Mouse (Mus musculus) hindbrain, embryonic 11.5 days (tissue): ENCODE data around the gene Ctu2. TPM values are rescaled to one million over a fixed set of nuclear protein-coding genes. Genes with fewer than 3 reads are reported as not detected.
A peak's percentile ranks its signal among the peaks of the same experiment; 100 is the strongest.

ENCODE experiments used
- ATAC-seq: fragments of 200-750 bp; cut with Nextera tagmentation; 2 replicates; pipeline ENCODE4 v1.8.0; 2017; ENCODE audit warnings: mild to moderate bottlenecking, moderate TSS enrichment, moderate library complexity; ENCODE audit not compliant: low FRiP score
- DNase-seq: peaks from one replicate; pipeline ENCODE4 v3.0.0-alpha.2; 2015; ENCODE audit warnings: low spot score
- H3K27ac ChIP-seq: fragments of 300-500 bp; sonication (generic); 2 replicates; pipeline ENCODE4 v1.5.1; 2014; ENCODE audit warnings: mild to moderate bottlenecking, low read depth, low read length
- H3K27me3 ChIP-seq: fragments of 300-500 bp; sonication (generic); 2 replicates; pipeline ENCODE4 v1.6.1; 2014; ENCODE audit warnings: mild to moderate bottlenecking, low read length, moderate library complexity, mixed read lengths; ENCODE audit not compliant: control insufficient read depth, insufficient read depth
- H3K36me3 ChIP-seq: fragments of 300-500 bp; sonication (generic); 2 replicates; pipeline ENCODE4 v1.6.1; 2014; ENCODE audit warnings: mild to moderate bottlenecking, low read length, moderate library complexity, mixed read lengths; ENCODE audit not compliant: control insufficient read depth, insufficient read depth
- H3K4me1 ChIP-seq: fragments of 300-500 bp; sonication (generic); replicated peaks from 2 replicates; pipeline ENCODE4 v1.6.1; 2014; ENCODE audit warnings: low read length, mixed read lengths; ENCODE audit not compliant: control insufficient read depth, insufficient read depth
- H3K4me2 ChIP-seq: fragments of 300-500 bp; sonication (generic); replicated peaks from 2 replicates; pipeline ENCODE4 v1.6.1; 2014; ENCODE audit warnings: mild to moderate bottlenecking, low read depth, low read length
- H3K4me3 ChIP-seq: fragments of 300-500 bp; sonication (generic); 2 replicates; pipeline ENCODE4 v1.5.1; 2014; ENCODE audit warnings: low read depth, low read length
- H3K9ac ChIP-seq: fragments of 300-500 bp; sonication (generic); 2 replicates; pipeline ENCODE4 v1.6.1; 2014; ENCODE audit warnings: low read depth, low read length
- H3K9me3 ChIP-seq: fragments of 300-500 bp; sonication (generic); 2 replicates; pipeline ENCODE4 v1.6.1; 2016; ENCODE audit warnings: low read length; ENCODE audit not compliant: control insufficient read depth
- WGBS: fragments of 180-500 bp; shearing (Covaris S2); extraction: QIAGEN DNeasy Blood & Tissue Kit; methylation state at CpG from one replicate; pipeline ENCODE4 v1.1.7; 2014; 5-methylcytosine and 5-hydroxymethylcytosine counted together
- polyA plus RNA-seq: library from polyadenylated mRNA; unstranded; fragments of >200 nt; fragmentation: Nextera tagmentation; extraction: Ambion mirVana; gene quantifications from 2 replicates; pipeline ENCODE4 v1.2.1, GENCODE M21; 2014

Gene Ctu2
- polyA plus RNA-seq, 1 experiment from 2014 or later = 65.6 TPM

- Histone ChIP-seq H3K9ac (no peak overlapping the region), H3K27ac (peak overlapping the region; percentile 30; the same call in 1 of the 2 replicates), H3K9me3 (no peaks in the 10 kb centered on the region), H3K4me3 (no peak overlapping the region), H3K36me3 (no peaks in the 10 kb centered on the region), H3K4me1 (peaks cover 18% of the 10 kb centered on the region), H3K27me3 (no peaks in the 10 kb centered on the region), H3K4me2 (0 out of 2 replicates have a peak overlapping the region, but pooled peaks have one; percentile 3)
- DNase-seq (peak; percentile 19), ATAC-seq (no peak)
- WGBS = 49% methylated on average over 14 of the region's 14 CpGs
Observed at GRCm38 (mm10) chr8:122522796-122523651, 47.1 kb downstream of the Ctu2 start.

DNA sequence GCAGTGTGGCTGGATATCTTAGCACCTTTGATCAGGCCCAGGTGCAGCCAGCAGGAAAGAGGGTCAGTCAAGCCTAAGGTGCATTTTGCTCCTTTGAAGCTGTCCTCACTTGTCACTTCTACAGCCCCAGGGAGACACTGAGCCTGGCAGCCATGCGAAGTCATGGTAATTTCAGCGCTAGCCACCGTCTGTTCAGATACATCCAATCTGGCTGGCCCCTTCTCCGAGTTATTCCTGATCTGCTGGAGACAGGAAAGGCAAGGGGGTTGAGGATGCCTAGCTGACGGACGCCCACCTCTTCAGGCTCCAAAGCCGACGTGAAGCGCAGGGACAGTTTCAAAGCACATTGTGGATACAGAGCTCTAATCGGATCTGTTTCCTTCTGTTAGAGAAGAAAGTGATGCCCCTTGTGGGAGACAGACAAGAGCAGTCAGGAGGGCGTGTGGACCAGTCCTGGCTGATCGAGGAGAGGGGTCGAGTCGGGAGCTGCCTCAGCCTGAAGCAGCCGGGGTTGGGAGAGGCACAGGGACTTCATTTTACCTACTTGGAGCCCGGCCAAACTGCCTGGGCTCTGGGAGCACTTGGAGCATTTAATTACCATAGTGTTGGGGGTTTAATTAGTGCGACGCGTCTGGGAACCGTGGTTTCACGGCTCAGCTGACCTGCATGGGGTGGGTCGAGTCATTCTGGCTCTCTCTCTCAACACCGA is 47.9 kb downstream of the Ctu2 start:
- peaks cover 16% of the 10 kb centered on the region for H3K4me1 ChIP-seq
- 27% methylated on average over 23 of the region's 23 CpGs for WGBS

DNA sequence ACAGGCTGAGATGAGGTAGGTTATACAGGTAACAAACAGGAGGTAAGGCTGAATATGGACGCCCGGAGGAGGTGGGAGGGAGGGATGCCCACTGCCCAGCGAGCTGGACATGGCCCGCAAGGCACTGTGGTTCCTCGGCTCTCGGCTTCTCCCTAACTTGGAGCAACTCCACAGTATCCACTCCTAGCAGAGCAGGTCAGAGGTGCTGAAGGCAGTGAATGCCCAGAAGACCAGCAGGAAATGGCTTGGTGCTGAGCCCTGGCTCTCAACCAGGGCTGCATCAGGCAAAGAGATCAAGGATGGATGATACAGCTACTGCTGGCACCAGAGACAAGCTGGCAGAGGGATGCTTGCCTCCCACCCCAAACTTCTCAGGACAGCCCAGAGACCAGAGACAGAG is 48.6 kb downstream of the Ctu2 start:
- peak overlapping the region; percentile 14; the same call in 1 of the 2 replicates for H3K4me2 ChIP-seq
- no peaks in the 10 kb centered on the region for H3K36me3 ChIP-seq
- no peak for ATAC-seq
- no peak for DNase-seq
- WGBS = 84% methylated on average over 6 of the region's 6 CpGs
- no peak overlapping the region for H3K27ac ChIP-seq
- H3K4me1 ChIP-seq = peaks cover 16% of the 10 kb centered on the region
- H3K27me3 ChIP-seq = no peaks in the 10 kb centered on the region
- H3K9me3 ChIP-seq = no peaks in the 10 kb centered on the region
- no peak overlapping the region for H3K4me3 ChIP-seq
- H3K9ac ChIP-seq = no peak overlapping the region

More for the DNA sequence above, 47.9 kb downstream of the Ctu2 start:
- Histone ChIP-seq H3K27ac (peak overlapping the region; percentile 30; the same call in 1 of the 2 replicates), H3K4me3 (no peak overlapping the region), H3K9ac (peak overlapping the region; percentile 24; the same call in 1 of the 2 replicates), H3K9me3 (no peaks in the 10 kb centered on the region), H3K36me3 (no peaks in the 10 kb centered on the region), H3K4me2 (0 out of 2 replicates have a peak overlapping the region, but pooled peaks have one; percentile 3), H3K27me3 (no peaks in the 10 kb centered on the region)
- DNase-seq (peak; percentile 30), ATAC-seq (peak; percentile 45; the same call in 1 of the 2 replicates)

GRCm38 (mm10) chr8:122525004-122525403 is 49.1 kb downstream of the Ctu2 start:
- Histone ChIP-seq H3K9me3 (no peaks in the 10 kb centered on the region), H3K4me1 (peaks cover 16% of the 10 kb centered on the region), H3K27me3 (no peaks in the 10 kb centered on the region), H3K27ac (no peak overlapping the region), H3K4me2 (peak overlapping the region; percentile 14; the same call in 1 of the 2 replicates), H3K36me3 (no peaks in the 10 kb centered on the region), H3K4me3 (no peak overlapping the region), H3K9ac (no peak overlapping the region)
- DNase-seq (no peak), ATAC-seq (no peak)
- 77% methylated on average over 6 of the region's 6 CpGs for WGBS

DNA sequence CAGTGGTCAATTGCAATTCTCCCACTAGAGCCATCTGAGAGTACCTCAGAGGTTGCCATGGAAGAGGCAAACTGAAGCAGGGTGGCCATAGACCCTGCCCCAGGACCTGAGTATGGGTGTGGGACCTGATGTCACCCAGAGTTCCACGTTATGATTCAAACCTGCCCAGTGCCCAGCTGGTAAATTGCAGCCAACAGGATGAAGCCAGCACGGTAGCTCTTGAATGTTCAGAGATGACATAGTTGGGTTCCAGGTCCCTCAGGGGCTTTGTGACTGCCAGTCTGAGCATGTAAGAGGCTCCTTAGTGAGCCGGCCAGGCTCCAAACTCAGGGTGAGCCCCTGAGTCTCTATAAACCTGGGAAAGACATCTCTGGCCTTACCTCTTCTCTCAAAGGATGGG is 50.1 kb downstream of the Ctu2 start:
- no peaks in the 10 kb centered on the region for H3K36me3 ChIP-seq
- H3K4me1 ChIP-seq = peaks cover 16% of the 10 kb centered on the region
- ATAC-seq (no peak), DNase-seq (no peak)
- no peaks in the 10 kb centered on the region for H3K9me3 ChIP-seq
- 77% methylated on average over 3 of the region's 3 CpGs for WGBS
- no peaks in the 10 kb centered on the region for H3K27me3 ChIP-seq
- no peak overlapping the region for H3K4me2 ChIP-seq
- no peak overlapping the region for H3K4me3 ChIP-seq
- no peak overlapping the region for H3K9ac ChIP-seq
- no peak overlapping the region for H3K27ac ChIP-seq

DNA sequence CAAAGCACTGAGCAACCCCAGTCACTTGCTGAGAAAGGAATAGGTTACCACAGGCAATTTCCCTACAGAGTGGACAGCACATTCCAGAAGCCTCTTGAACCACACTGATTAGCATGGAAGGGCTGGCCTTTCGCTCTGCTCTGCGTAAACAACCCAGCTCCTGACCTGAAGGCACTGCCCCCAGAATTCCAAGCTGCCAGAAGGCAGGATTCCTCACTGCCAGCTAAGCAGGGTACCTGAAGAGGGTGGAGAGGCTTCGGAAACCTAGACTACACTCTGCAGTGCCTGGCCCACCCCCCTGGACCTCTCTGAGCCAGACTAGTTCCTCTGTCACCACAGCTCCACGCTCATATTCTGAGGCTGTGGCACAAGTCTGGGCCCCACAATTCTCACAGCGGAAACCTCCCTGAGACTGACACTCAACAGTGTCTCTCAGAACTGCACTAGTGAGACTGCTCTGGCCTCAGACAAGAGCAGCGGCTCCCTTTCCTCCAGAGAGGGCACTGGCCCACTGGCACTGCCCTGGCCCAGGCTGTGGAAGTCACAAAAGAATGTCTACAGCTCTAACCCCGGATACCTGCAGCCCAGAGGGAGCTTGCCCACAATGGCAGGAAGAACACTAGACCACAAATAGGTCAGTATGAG is 50.7 kb downstream of the Ctu2 start:
- WGBS = 59% methylated on average over 7 of the region's 7 CpGs
- no peaks in the 10 kb centered on the region for H3K36me3 ChIP-seq
- no peak overlapping the region for H3K4me3 ChIP-seq
- H3K27ac ChIP-seq = no peak overlapping the region
- ATAC-seq = no peak
- no peak overlapping the region for H3K9ac ChIP-seq
- H3K27me3 ChIP-seq = no peaks in the 10 kb centered on the region
- H3K9me3 ChIP-seq = no peaks in the 10 kb centered on the region
- no peak for DNase-seq
- H3K4me1 ChIP-seq = peaks cover 16% of the 10 kb centered on the region
- no peak overlapping the region for H3K4me2 ChIP-seq

- H3K4me3 ChIP-seq = no peak overlapping the region
- H3K9ac ChIP-seq = no peak overlapping the region
- DNase-seq (no peak), ATAC-seq (no peak)
- no peak overlapping the region for H3K27ac ChIP-seq
- 90% methylated on average over 3 of the region's 3 CpGs for WGBS
- H3K4me2 ChIP-seq = no peak overlapping the region
- H3K4me1 ChIP-seq = peaks cover 16% of the 10 kb centered on the region
- H3K9me3 ChIP-seq = no peaks in the 10 kb centered on the region
- H3K27me3 ChIP-seq = no peaks in the 10 kb centered on the region
- no peaks in the 10 kb centered on the region for H3K36me3 ChIP-seq
Observed at GRCm38 (mm10) chr8:122527937-122528336, 52.0 kb downstream of the Ctu2 start.

DNA sequence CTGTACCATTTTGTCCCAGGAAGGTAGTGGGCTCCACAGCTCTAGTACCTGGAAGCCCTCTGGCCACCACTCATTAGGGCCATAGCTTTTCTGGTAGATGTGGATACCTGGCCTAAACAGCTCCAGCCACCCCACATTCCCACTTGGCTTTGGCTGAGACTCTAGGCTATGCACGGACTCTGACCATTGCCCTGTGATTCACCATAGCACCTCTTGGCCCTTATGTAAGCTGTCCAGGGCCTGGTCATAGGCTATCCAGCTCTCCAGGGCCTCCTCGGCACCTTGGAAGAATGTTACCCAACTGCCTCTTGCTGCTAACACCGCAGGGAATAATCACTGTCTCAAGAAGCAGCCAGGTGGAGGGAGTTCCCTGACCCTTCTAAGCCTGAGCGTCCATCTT is 53.2 kb downstream of the Ctu2 start:
- Histone ChIP-seq H3K4me1 (0 out of 2 replicates have a peak, but pooled peaks cover 5% of the 10 kb centered on the region), H3K4me3 (no peak overlapping the region), H3K36me3 (no peaks in the 10 kb centered on the region), H3K9me3 (no peaks in the 10 kb centered on the region), H3K27ac (no peak overlapping the region), H3K27me3 (no peaks in the 10 kb centered on the region), H3K4me2 (no peak overlapping the region), H3K9ac (no peak overlapping the region)
- no peak for DNase-seq
- ATAC-seq = no peak
- 92% methylated on average over 4 of the region's 4 CpGs for WGBS
